Mouse (Mus musculus): Measurements from ENCODE around the gene Calr. TPM values are rescaled to one million over a fixed set of nuclear protein-coding genes. Genes with fewer than 3 reads are reported as not detected.
A peak's percentile ranks its signal among the peaks of the same experiment; 100 is the strongest.

The Calr gene
- polyA plus RNA-seq (2012; rRNA removed): 343 and 394 TPM in 2 replicates

- TF ChIP-seq CTCF (IDR thresholded peaks at IDR 0.05; ENCODE audit: borderline replicate concordance, insufficient read depth, low read depth, low read length) (no peak), POLR2A (IDR thresholded peaks at IDR 0.05; ENCODE audit: borderline replicate concordance, insufficient read depth, low read length) (peak; percentile 99)
Observed at GRCm38 (mm10) chr8:84846722-84847572, at the start of gene Calr. Calr (minus strand) TSS chr8:84846934.

GRCm38 (mm10) chr8:84895963-84896362 is 49.2 kb upstream of the Calr start:
- 23% methylated on average over 5 of the region's 5 CpGs for WGBS
- DNase-seq: no peak
- Histone ChIP-seq H3K27me3 (ENCODE audit: control insufficient read depth, insufficient read depth, low read length) (no peaks in the 10 kb centered on the region), H3K4me3 (replicated peaks; ENCODE audit: insufficient read depth, low read depth, low read length) (no peak overlapping the region), H3K27ac (ENCODE audit: insufficient read depth, low read length) (no peak overlapping the region), H3K4me1 (ENCODE audit: control insufficient read depth, insufficient read depth, low read length) (peaks cover 8% of the 10 kb centered on the region; the same call in 1 of the 2 replicates)
- TF ChIP-seq CTCF (IDR thresholded peaks at IDR 0.05; ENCODE audit: borderline replicate concordance, insufficient read depth, low read depth, low read length) (no peak), POLR2A (IDR thresholded peaks at IDR 0.05; ENCODE audit: borderline replicate concordance, insufficient read depth, low read length) (no peak)

More at GRCm38 (mm10) chr8:84846722-84847572, at the start of gene Calr:
- Histone ChIP-seq H3K4me3 (replicated peaks; ENCODE audit: insufficient read depth, low read depth, low read length) (peak within 1 kb of the TSS; percentile 82), H3K4me1 (ENCODE audit: control insufficient read depth, insufficient read depth, low read length) (peaks cover 9% of the 10 kb centered on the region; the same call in 1 of the 2 replicates), H3K27me3 (ENCODE audit: control insufficient read depth, insufficient read depth, low read length) (no peaks in the 10 kb centered on the region), H3K27ac (ENCODE audit: insufficient read depth, low read length) (peak within 1 kb of the TSS; percentile 79)
- WGBS: under 1% methylated on average over 55 of the region's 55 CpGs
- peak; percentile 99 to 100 for DNase-seq

- no peak within 1 kb of the TSS for H3K27ac ChIP-seq (ENCODE audit: insufficient read depth, low read length)
- peak within 1 kb of the TSS; percentile 68 for H3K4me3 ChIP-seq (replicated peaks; ENCODE audit: insufficient read depth, low read depth, low read length)
- 0% methylated on average over 11 of the region's 11 CpGs for WGBS
- peak; percentile 92 to 97 for DNase-seq
- peaks cover 8% of the 10 kb centered on the region; the same call in 1 of the 2 replicates for H3K4me1 ChIP-seq (ENCODE audit: control insufficient read depth, insufficient read depth, low read length)
- TF ChIP-seq CTCF (IDR thresholded peaks at IDR 0.05; ENCODE audit: borderline replicate concordance, insufficient read depth, low read depth, low read length) (no peak), POLR2A (IDR thresholded peaks at IDR 0.05; ENCODE audit: borderline replicate concordance, insufficient read depth, low read length) (peak; percentile 51; the same call in 1 of the 2 replicates)
- H3K27me3 ChIP-seq (ENCODE audit: control insufficient read depth, insufficient read depth, low read length): no peaks in the 10 kb centered on the region
Observed at GRCm38 (mm10) chr8:84893709-84894134, 47.0 kb upstream of the Calr start, which contains the start of gene Gcdh. Gcdh (minus strand) TSS chr8:84893921.

GRCm38 (mm10) chr8:84892993-84893708 is 46.4 kb upstream of the Calr start:
- no peaks in the 10 kb centered on the region for H3K27me3 ChIP-seq (ENCODE audit: control insufficient read depth, insufficient read depth, low read length)
- H3K4me3 ChIP-seq (replicated peaks; ENCODE audit: insufficient read depth, low read depth, low read length): peak overlapping the region; percentile 68
- DNase-seq: no peak
- TF ChIP-seq POLR2A (IDR thresholded peaks at IDR 0.05; ENCODE audit: borderline replicate concordance, insufficient read depth, low read length) (no peak), CTCF (IDR thresholded peaks at IDR 0.05; ENCODE audit: borderline replicate concordance, insufficient read depth, low read depth, low read length) (no peak)
- H3K4me1 ChIP-seq (ENCODE audit: control insufficient read depth, insufficient read depth, low read length): peaks cover 8% of the 10 kb centered on the region; the same call in 1 of the 2 replicates
- 11% methylated on average over 31 of the region's 31 CpGs for WGBS
- H3K27ac ChIP-seq (ENCODE audit: insufficient read depth, low read length): no peak overlapping the region

GRCm38 (mm10) chr8:84889141-84889540 is 42.4 kb upstream of the Calr start:
- no peak for DNase-seq
- Histone ChIP-seq H3K27ac (ENCODE audit: insufficient read depth, low read length) (no peak overlapping the region), H3K4me1 (ENCODE audit: control insufficient read depth, insufficient read depth, low read length) (peaks cover 8% of the 10 kb centered on the region; the same call in 1 of the 2 replicates), H3K27me3 (ENCODE audit: control insufficient read depth, insufficient read depth, low read length) (no peaks in the 10 kb centered on the region), H3K4me3 (replicated peaks; ENCODE audit: insufficient read depth, low read depth, low read length) (no peak overlapping the region)
- no peak for TF ChIP-seq CTCF (IDR thresholded peaks at IDR 0.05; ENCODE audit: borderline replicate concordance, insufficient read depth, low read depth, low read length)
- no peak for TF ChIP-seq POLR2A (IDR thresholded peaks at IDR 0.05; ENCODE audit: borderline replicate concordance, insufficient read depth, low read length)
- 35% methylated on average over 1 of the region's 1 CpGs for WGBS

GRCm38 (mm10) chr8:84888280-84888679 is 41.5 kb upstream of the Calr start:
- Histone ChIP-seq H3K4me1 (ENCODE audit: control insufficient read depth, insufficient read depth, low read length) (peaks cover 8% of the 10 kb centered on the region; the same call in 1 of the 2 replicates), H3K27me3 (ENCODE audit: control insufficient read depth, insufficient read depth, low read length) (no peaks in the 10 kb centered on the region), H3K4me3 (replicated peaks; ENCODE audit: insufficient read depth, low read depth, low read length) (no peak overlapping the region), H3K27ac (ENCODE audit: insufficient read depth, low read length) (no peak overlapping the region)
- no peak for DNase-seq
- TF ChIP-seq POLR2A (IDR thresholded peaks at IDR 0.05; ENCODE audit: borderline replicate concordance, insufficient read depth, low read length) (no peak), CTCF (IDR thresholded peaks at IDR 0.05; ENCODE audit: borderline replicate concordance, insufficient read depth, low read depth, low read length) (no peak)
- WGBS: 98% methylated on average over 3 of the region's 3 CpGs

GRCm38 (mm10) chr8:84884728-84885127 is 38.0 kb upstream of the Calr start:
- TF ChIP-seq CTCF (IDR thresholded peaks at IDR 0.05; ENCODE audit: borderline replicate concordance, insufficient read depth, low read depth, low read length): no peak
- no peak for TF ChIP-seq POLR2A (IDR thresholded peaks at IDR 0.05; ENCODE audit: borderline replicate concordance, insufficient read depth, low read length)
- no peak for DNase-seq
- H3K27me3 ChIP-seq (ENCODE audit: control insufficient read depth, insufficient read depth, low read length): no peaks in the 10 kb centered on the region
- H3K27ac ChIP-seq (ENCODE audit: insufficient read depth, low read length): no peak overlapping the region
- 73% methylated on average over 4 of the region's 4 CpGs for WGBS
- H3K4me3 ChIP-seq (replicated peaks; ENCODE audit: insufficient read depth, low read depth, low read length): no peak overlapping the region
- no peaks in the 10 kb centered on the region for H3K4me1 ChIP-seq (ENCODE audit: control insufficient read depth, insufficient read depth, low read length)

Measured in cerebellum, adult 2 months (tissue).